Comparison of ENCODE assay signal across 10 mouse cellular contexts in genomic region chrX:35879703-35880102, GRCm38 (mm10). TPM values are rescaled to one million over a fixed set of nuclear protein-coding genes. Genes with fewer than 3 reads are reported as not detected.
DNase-seq lines count a peak whose midpoint lies in the region; TF ChIP-seq lines count a peak whose summit lies in the region.
"Had no signal": no experiment of that assay in that cellular context is flagged by ENCODE, and none has a peak within 500 bp of the region (broad histone marks: within the 10 kb centered on the region; RNA-seq: fewer than 3 reads in every experiment).

No protein-coding gene starts in this region.

- H3K36me3 ChIP-seq in kidney, adult 2 months (ENCODE audit: control insufficient read depth, insufficient read depth, low read length): no peaks in the 10 kb centered on the region
- no peaks in the 10 kb centered on the region for H3K36me3 ChIP-seq in spleen, adult 2 months (ENCODE audit: control insufficient read depth, insufficient read depth, low read length)

- no peak for TF ChIP-seq POLR2A in kidney, adult 2 months (IDR thresholded peaks at IDR 0.05; ENCODE audit: low read depth, low read length)
- no peak for TF ChIP-seq POLR2A in spleen, adult 2 months (IDR thresholded peaks at IDR 0.05; ENCODE audit: low read depth, low read length)
- no peak for TF ChIP-seq POLR2A in brain, embryonic 14.5 days (IDR thresholded peaks at IDR 0.05; ENCODE audit: borderline replicate concordance, extremely low read depth, insufficient read depth, insufficient read length, poor library complexity, severe bottlenecking)

- 53% methylated on average over 1 of the region's 1 CpGs for WGBS in kidney, adult 2 months
- 81% methylated on average over 1 of the region's 1 CpGs for WGBS in spleen, adult 2 months

- H3K4me3 ChIP-seq in kidney, adult 2 months (ENCODE audit: insufficient read depth, low read depth, low read length): no peak overlapping the region
- no peak overlapping the region for H3K4me3 ChIP-seq in spleen, adult 2 months (ENCODE audit: extremely low read depth, insufficient read depth, insufficient read length)

- DNase-seq in kidney, adult 2 months: peak; percentile 1
- no peak for DNase-seq in kidney, adult 8-10 months
- peak in 1 of 2 experiments; percentile 12 for DNase-seq in spleen, adult 2 months (ENCODE audit: low read depth in 1 of 2, low spot score in 2 of 2)
- no peak for DNase-seq in spleen, postnatal 36 days (ENCODE audit: low spot score in 2 of 2)
- peak; percentile 51 for DNase-seq in brain, embryonic 14.5 days (ENCODE audit: low read depth)
- DNase-seq in thymus, postnatal 36 days: peak; percentile 23
- no peak for DNase-seq in frontal cortex, postnatal 14 days (ENCODE audit: low spot score in 2 of 2)
- DNase-seq: adrenal gland, adult 2 months; layer of hippocampus, postnatal 36 days had no signal

- no peak overlapping the region for H3K27ac ChIP-seq in kidney, adult 2 months (ENCODE audit: insufficient read depth, low read depth, low read length)
- H3K27ac ChIP-seq in spleen, adult 2 months (ENCODE audit: insufficient read depth, low read length): no peak overlapping the region
- H3K27ac ChIP-seq: macrophage had no signal

- H3K27me3 ChIP-seq in kidney, adult 2 months (replicated peaks; ENCODE audit: control insufficient read depth, insufficient read depth, low read length): no peaks in the 10 kb centered on the region
- no peaks in the 10 kb centered on the region for H3K27me3 ChIP-seq in spleen, adult 2 months (ENCODE audit: control insufficient read depth, insufficient read depth, low read length)

- peak; percentile 39 for TF ChIP-seq CTCF in kidney, adult 2 months (conservative IDR thresholded peaks at IDR 0.05; ENCODE audit: insufficient read depth, insufficient read length, low read depth, low read length)
- TF ChIP-seq CTCF in spleen, adult 2 months (IDR thresholded peaks at IDR 0.05; ENCODE audit: extremely low read depth, insufficient read depth, insufficient read length, insufficient replicate concordance): peak; percentile 59; the same call in 1 of the 2 replicates
- peak; percentile 52; the same call in 1 of the 2 replicates for TF ChIP-seq CTCF in brain, embryonic 14.5 days (IDR thresholded peaks at IDR 0.05; ENCODE audit: borderline replicate concordance, extremely low read depth, insufficient read depth, insufficient read length)

- H3K4me1 ChIP-seq in kidney, adult 2 months (ENCODE audit: control insufficient read depth, insufficient read depth, low read length): no peaks in the 10 kb centered on the region
- no peaks in the 10 kb centered on the region for H3K4me1 ChIP-seq in spleen, adult 2 months (ENCODE audit: control insufficient read depth, insufficient read depth, insufficient read length)

RNA-seq across cellular contexts. Expression of gene Dock11, which starts 8.9 kb away (rescaled TPM):
- polyA plus RNA-seq in kidney, adult 2 months (2012; rRNA removed): 0.37 and 0.75 TPM in 2 replicates
- polyA plus RNA-seq in spleen, adult 2 months (2012; rRNA removed): 4.4 and 4.5 TPM in 2 replicates
- polyA plus RNA-seq in brain, embryonic 14.5 days (2012; rRNA removed): 17.4 and 21.0 TPM in 2 replicates

Comparison
In these comparisons a context has a peak if more than half of its experiments do, and no peak if none do; other contexts are left out.
1. DNase-seq: peak in kidney, adult 2 months (single experiment), brain, embryonic 14.5 days (single experiment) and thymus, postnatal 36 days (2 of 2); none in kidney, adult 8-10 months (0 of 2), spleen, postnatal 36 days (0 of 2) and frontal cortex, postnatal 14 days (0 of 2).
2. Peak in every context shown above with its lines, with median percentiles within 50 percentile points of each other: CTCF ChIP-seq.